Mouse (Mus musculus) lung, embryonic 14.5 days (tissue): ENCODE results near the gene Pcbd2. TPM values are rescaled to one million over a fixed set of nuclear protein-coding genes. Genes with fewer than 3 reads are reported as not detected.

Source experiments
- ATAC-seq: fragments of 200-750 bp; cut with Nextera tagmentation; 2 replicates; pipeline ENCODE4 v1.8.0; 2017; ENCODE audit warnings: mild to moderate bottlenecking, moderate TSS enrichment, moderate library complexity; ENCODE audit not compliant: insufficient read depth
- DNase-seq: peaks from one replicate; pipeline ENCODE4 v3.0.0-alpha.2; 2015
- H3K27ac ChIP-seq: fragments of 300-500 bp; sonication (generic); 2 replicates; pipeline ENCODE4 v1.5.1; 2014; ENCODE audit warnings: low read depth, mild to moderate bottlenecking, moderate library complexity
- H3K27me3 ChIP-seq: fragments of 300-500 bp; sonication (generic); 2 replicates; pipeline ENCODE4 v1.6.1; 2014; ENCODE audit warnings: low read length, control low read depth; ENCODE audit not compliant: insufficient read depth
- H3K36me3 ChIP-seq: fragments of 300-500 bp; sonication (generic); 2 replicates; pipeline ENCODE4 v1.6.1; 2014; ENCODE audit warnings: control low read depth; ENCODE audit not compliant: insufficient read depth
- H3K4me1 ChIP-seq: fragments of 300-500 bp; sonication (generic); 2 replicates; pipeline ENCODE4 v1.6.1; 2014; ENCODE audit warnings: antibody characterized with exemption, control low read depth; ENCODE audit not compliant: insufficient read depth
- H3K4me2 ChIP-seq: fragments of 300-500 bp; sonication (generic); 2 replicates; pipeline ENCODE4 v1.6.1; 2014; ENCODE audit warnings: mild to moderate bottlenecking
- H3K4me3 ChIP-seq: fragments of 300-500 bp; sonication (generic); 2 replicates; pipeline ENCODE4 v1.5.1; 2014; ENCODE audit warnings: low read depth, low read length
- H3K9ac ChIP-seq: fragments of 300-500 bp; sonication (generic); 2 replicates; pipeline ENCODE4 v1.6.1; 2014
- H3K9me3 ChIP-seq: fragments of 300-500 bp; sonication (generic); 2 replicates; pipeline ENCODE4 v1.6.1; 2016; ENCODE audit warnings: low read depth, low read length, control low read depth
- CTCF ChIP-seq: IDR thresholded peaks from 2 replicates; pipeline ENCODE4 v1.5.1; 2016; ENCODE audit warnings: antibody characterized with exemption, low read depth
- WGBS: fragments of 180-500 bp; shearing (Covaris S2); extraction: QIAGEN DNeasy Blood & Tissue Kit; methylation state at CpG from one replicate; pipeline ENCODE4 v1.1.7; 2014; 5-methylcytosine and 5-hydroxymethylcytosine counted together
- polyA plus RNA-seq: library from polyadenylated mRNA; unstranded; fragments of >200 nt; fragmentation: Nextera tagmentation; extraction: Ambion mirVana; gene quantifications from 2 replicates; pipeline ENCODE4 v1.2.1, GENCODE M21; 2014

Gene Pcbd2
- polyA plus RNA-seq, 1 experiment from 2014 or later = 59.7 TPM

DNA sequence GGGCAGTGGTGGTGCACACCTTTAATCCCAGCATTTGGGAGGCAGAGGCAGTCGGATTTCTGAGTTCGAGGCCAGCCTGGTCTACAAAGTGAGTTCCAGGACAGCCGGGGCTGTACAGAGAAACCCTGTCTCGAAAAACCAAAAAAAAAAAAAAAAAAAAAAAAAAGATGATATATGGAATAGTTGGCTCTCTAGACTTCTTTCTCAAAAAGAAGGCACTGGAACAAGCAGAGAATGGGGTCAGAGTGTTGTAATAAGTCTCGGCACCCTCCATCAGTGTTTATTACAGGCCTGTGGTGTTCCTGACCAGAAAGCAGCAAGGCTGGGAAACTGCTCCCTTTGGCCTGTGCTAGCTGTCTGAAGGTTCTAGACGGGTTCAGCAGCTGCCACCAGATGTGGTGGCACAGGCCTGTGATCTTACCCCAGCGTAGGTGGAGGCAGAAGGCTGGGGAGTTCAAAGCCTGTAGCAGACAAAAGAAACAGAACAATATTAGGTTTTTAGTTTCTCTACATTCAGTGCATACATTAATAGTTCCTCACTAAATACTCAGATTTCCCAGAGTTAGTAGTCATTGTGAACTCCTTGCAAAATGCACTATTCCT is 11.2 kb upstream of the Pcbd2 start:
- no peak for DNase-seq
- H3K4me3 ChIP-seq = no peak overlapping the region
- H3K9me3 ChIP-seq = no peaks in the 10 kb centered on the region
- H3K27ac ChIP-seq = no peak overlapping the region
- no peak for ATAC-seq
- no peak for TF ChIP-seq CTCF
- peaks cover 24% of the 10 kb centered on the region for H3K36me3 ChIP-seq
- no peak overlapping the region for H3K4me2 ChIP-seq
- no peaks in the 10 kb centered on the region for H3K27me3 ChIP-seq
- WGBS = 73% methylated on average over 6 of the region's 7 CpGs
- H3K9ac ChIP-seq = no peak overlapping the region
- no peaks in the 10 kb centered on the region for H3K4me1 ChIP-seq

DNA sequence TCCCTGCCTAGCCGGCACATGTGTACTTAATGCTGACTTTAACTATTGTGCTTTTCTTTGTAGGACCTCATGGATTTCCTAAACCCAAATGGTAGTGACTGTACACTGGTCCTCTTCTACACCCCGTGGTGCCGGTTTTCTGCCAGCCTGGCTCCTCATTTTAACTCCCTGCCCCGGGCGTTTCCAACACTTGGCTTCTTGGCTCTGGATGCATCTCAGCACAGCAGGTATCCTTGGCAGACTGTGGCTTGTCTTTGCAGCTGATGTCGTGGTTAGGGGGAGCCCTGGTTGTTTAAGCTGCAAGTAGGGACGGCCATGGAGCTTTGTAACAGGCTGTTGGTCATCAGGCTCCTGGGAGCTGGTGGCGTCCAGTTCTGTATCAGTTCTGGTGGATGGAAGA is 5.7 kb upstream of the Pcbd2 start:
- ATAC-seq = no peak
- Histone ChIP-seq H3K9ac (no peak overlapping the region; the same call in 1 of the 2 replicates), H3K4me2 (no peak overlapping the region), H3K27me3 (no peaks in the 10 kb centered on the region), H3K27ac (no peak overlapping the region), H3K4me3 (no peak overlapping the region), H3K4me1 (no peaks in the 10 kb centered on the region), H3K36me3 (peaks cover 62% of the 10 kb centered on the region), H3K9me3 (no peaks in the 10 kb centered on the region)
- 78% methylated on average over 8 of the region's 8 CpGs for WGBS
- no peak for DNase-seq
- TF ChIP-seq CTCF = no peak

DNA sequence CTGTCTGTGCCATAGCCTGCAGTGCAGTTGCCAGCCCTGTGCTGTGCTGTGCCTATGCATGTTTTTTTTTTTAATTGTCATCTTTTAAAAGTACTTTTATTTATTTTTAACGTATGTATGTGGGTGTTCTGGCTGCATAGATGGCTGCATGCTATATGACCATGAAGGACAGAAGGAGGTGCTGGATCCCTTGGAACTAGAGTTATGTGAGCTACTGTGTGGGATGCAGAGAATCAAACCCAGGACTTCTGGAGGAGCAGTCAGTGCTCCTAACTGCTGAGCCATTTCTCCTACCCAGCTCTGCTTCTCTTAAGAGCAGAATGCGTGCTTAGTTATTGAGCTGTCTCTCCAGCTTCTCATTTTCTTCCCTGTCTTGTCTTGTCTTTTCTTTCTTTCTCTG is 5.2 kb upstream of the Pcbd2 start:
- peaks cover 62% of the 10 kb centered on the region for H3K36me3 ChIP-seq
- ATAC-seq = no peak
- 98% methylated on average over 2 of the region's 2 CpGs for WGBS

GRCm38 (mm10) chr13:55726598-55727119 is 509 bp upstream of the Pcbd2 start:
- Histone ChIP-seq H3K4me3 (peak overlapping the region; percentile 65), H3K36me3 (peaks cover 31% of the 10 kb centered on the region), H3K9me3 (no peaks in the 10 kb centered on the region), H3K9ac (peak overlapping the region; percentile 77), H3K27ac (peak overlapping the region; percentile 98), H3K4me2 (peak overlapping the region; percentile 78), H3K27me3 (no peaks in the 10 kb centered on the region), H3K4me1 (no peaks in the 10 kb centered on the region)
- 2% methylated on average over 4 of the region's 4 CpGs for WGBS
- ATAC-seq = no peak
- peak; percentile 34 for TF ChIP-seq CTCF
- no peak for DNase-seq

More for the DNA sequence above, 5.2 kb upstream of the Pcbd2 start:
- TF ChIP-seq CTCF = no peak
- Histone ChIP-seq H3K9me3 (no peaks in the 10 kb centered on the region), H3K4me3 (no peak overlapping the region), H3K4me2 (no peak overlapping the region), H3K27ac (no peak overlapping the region), H3K27me3 (no peaks in the 10 kb centered on the region), H3K9ac (no peak overlapping the region; the same call in 1 of the 2 replicates), H3K4me1 (no peaks in the 10 kb centered on the region)
- DNase-seq = no peak

- peak; percentile 81 for ATAC-seq
- Histone ChIP-seq H3K27ac (peak overlapping the region; percentile 98), H3K4me3 (peak overlapping the region; percentile 65)
Measured at GRCm38 (mm10) chr13:55727839-55728238, 671 bp downstream of the Pcbd2 start.

DNA sequence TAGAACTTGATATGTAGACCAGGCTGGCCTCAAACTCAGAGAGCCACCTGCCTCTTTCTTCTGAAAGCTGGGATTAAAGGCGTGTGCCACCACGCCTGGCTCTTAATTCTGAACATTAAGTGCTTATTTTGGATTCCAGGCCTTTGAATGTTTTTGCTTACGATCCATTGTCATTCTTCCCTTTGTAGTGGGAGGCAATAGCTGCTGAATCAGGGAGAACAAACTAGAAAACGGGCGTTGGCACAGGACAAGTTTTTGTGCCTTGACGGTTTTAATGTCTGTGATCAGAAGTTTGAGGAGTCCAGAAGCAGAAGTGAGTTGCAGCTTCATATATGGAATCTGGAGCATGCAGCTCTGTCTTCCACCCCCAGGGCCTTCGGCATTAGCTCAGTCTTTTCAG is 3.5 kb downstream of the Pcbd2 start:
- Histone ChIP-seq H3K27ac (no peak overlapping the region), H3K27me3 (no peaks in the 10 kb centered on the region), H3K9ac (no peak overlapping the region), H3K9me3 (no peaks in the 10 kb centered on the region), H3K4me1 (no peaks in the 10 kb centered on the region), H3K36me3 (0 out of 2 replicates have a peak, but pooled peaks cover 7% of the 10 kb centered on the region), H3K4me3 (no peak overlapping the region), H3K4me2 (no peak overlapping the region)
- DNase-seq = no peak
- TF ChIP-seq CTCF = no peak
- ATAC-seq = no peak
- 86% methylated on average over 7 of the region's 7 CpGs for WGBS

More at GRCm38 (mm10) chr13:55727839-55728238, 671 bp downstream of the Pcbd2 start:
- no peaks in the 10 kb centered on the region for H3K4me1 ChIP-seq
- H3K36me3 ChIP-seq = peaks cover 23% of the 10 kb centered on the region; the same call in 1 of the 2 replicates
- DNase-seq = peak; percentile 90
- 1% methylated on average over 19 of the region's 19 CpGs for WGBS
- peak; percentile 65 for TF ChIP-seq CTCF
- H3K9me3 ChIP-seq = no peaks in the 10 kb centered on the region
- H3K4me2 ChIP-seq = peak overlapping the region; percentile 78
- no peaks in the 10 kb centered on the region for H3K27me3 ChIP-seq
- H3K9ac ChIP-seq = peak overlapping the region; percentile 77

GRCm38 (mm10) chr13:55732121-55732520 is 5.0 kb downstream of the Pcbd2 start:
- no peak overlapping the region for H3K4me3 ChIP-seq
- TF ChIP-seq CTCF = no peak
- H3K36me3 ChIP-seq = no peaks in the 10 kb centered on the region
- no peaks in the 10 kb centered on the region for H3K9me3 ChIP-seq
- 74% methylated on average over 2 of the region's 2 CpGs for WGBS
- no peak for ATAC-seq
- no peak overlapping the region for H3K9ac ChIP-seq
- H3K4me1 ChIP-seq = no peaks in the 10 kb centered on the region
- no peak overlapping the region for H3K27ac ChIP-seq
- no peak for DNase-seq
- no peaks in the 10 kb centered on the region for H3K27me3 ChIP-seq
- no peak overlapping the region for H3K4me2 ChIP-seq
